Mouse (Mus musculus): ENCODE results near the gene Arhgef40.

Arhgef40 gene

DNA sequence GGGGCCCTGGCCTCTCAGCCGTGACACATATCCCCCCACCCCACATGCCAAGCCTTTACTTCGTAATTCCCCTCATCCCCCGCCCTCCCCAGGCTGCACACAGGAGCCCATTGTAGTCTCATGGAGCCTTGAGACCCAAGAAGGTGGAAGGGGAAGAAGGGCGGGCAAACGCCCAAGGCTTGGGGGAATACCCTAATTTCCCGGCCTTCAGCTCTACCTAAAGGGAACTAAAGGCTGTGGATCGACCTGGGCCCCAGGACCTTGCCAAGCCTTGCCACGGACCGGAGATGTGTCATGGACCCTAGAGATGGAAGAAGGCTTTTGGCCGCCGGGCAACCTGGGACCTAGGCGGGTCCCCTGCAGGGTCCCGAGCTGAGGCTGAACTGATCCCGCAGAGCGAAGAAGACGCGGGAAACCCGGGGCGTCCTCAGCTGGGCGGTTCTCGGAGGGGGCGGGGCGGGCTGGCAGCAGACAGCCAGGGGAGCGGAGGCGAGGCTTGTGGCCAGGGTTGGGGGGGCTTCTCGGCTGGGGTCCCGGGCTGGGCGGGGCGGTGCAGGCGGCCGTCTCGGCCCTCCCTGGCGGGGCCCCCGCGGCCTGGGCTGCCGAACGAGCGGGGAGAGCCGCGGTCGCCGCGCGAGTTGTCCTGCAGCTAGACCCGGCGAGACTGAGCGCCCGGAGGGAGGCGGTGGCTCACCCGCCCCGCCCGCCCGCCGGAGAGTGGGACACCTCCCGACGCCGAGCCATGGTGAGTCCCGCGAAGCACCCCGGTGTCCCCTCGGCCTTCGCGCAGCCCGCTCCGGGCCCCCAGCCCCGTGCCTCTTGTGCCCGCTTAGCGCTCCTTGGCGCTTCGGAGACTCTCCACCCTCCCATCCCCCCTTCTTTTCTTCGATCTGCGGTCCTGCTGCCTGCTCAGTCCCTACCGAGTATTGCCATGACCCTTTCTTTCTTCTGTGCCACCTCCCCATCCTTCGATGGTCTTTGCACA is at the start of gene Arhgef40:
Arhgef40 (plus strand) TSS at position 473 of the 985 bp plus-strand sequence.
- DNase-seq: peak; percentile 91

- no peak for DNase-seq
Observed at GRCm38 (mm10) chr14:51939005-51939404, 45.5 kb upstream of the Arhgef40 start.

- DNase-seq: peak; percentile 65
Observed at GRCm38 (mm10) chr14:51940944-51941560, 43.5 kb upstream of the Arhgef40 start.

DNA sequence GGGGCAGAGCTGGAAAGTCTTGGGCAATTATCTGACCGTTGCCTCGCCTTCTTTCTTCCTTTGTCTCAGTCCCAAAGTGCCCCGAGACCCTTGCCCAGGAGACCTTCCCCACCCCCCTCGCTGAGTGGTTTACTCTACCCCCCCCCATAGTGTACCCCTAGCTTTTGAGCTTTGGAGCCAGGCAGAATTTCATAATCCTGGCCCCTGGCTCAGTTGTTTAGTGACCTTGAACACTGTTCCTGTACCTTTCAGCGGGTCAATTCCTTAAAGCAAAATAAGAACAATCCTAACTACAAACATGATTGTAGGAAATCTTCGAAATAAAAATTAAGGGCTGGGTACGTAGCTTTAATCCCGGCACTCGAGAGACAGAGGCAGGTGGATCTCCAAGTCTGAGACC is 42.9 kb upstream of the Arhgef40 start:
- DNase-seq: no peak

GRCm38 (mm10) chr14:51942236-51942635 is 42.3 kb upstream of the Arhgef40 start:
- no peak for DNase-seq

DNA sequence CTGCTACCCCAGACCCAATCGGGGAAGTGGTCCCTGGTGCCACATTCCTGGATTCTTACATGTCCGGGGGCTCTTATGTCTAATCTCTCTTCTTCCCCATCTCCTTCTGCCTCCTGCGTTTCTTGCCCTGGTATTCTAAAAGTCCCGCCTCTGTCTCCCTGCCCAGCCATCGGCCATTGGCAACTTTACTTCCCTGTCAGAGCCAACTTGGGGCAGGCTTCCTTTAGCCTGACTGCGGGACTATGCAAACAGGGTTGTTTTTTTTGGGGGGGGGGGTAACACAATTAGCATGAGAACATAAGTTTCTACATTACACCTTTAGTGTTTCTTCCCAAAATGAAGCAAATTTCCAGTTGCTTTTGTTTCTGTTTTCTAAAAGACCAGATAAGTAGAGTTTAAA is 41.2 kb upstream of the Arhgef40 start:
- DNase-seq: no peak

DNA sequence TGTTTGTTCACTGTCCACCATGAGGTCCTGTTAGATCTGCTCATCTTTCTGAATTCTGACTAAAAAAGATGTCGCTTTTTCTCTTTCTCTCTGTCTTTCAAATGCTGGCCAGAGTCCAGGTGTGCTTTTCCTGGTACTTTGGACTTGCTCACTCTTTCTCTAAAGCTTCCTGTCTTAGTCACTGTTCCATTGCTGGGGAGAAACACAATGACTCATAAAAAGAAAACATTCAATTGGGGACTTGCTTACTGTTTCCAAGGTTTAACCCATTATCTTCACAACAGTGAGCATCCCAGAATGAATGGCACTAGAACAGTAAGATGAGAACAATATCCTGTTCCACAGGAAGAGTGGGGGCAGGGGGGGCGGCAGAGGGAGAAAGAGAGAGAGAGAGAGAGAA is 24.2 kb upstream of the Arhgef40 start:
- no peak for DNase-seq

- no peak for DNase-seq
Observed at GRCm38 (mm10) chr14:51967400-51967799, 17.1 kb upstream of the Arhgef40 start.

GRCm38 (mm10) chr14:51979252-51979651 is 5.3 kb upstream of the Arhgef40 start:
- no peak for DNase-seq

DNA sequence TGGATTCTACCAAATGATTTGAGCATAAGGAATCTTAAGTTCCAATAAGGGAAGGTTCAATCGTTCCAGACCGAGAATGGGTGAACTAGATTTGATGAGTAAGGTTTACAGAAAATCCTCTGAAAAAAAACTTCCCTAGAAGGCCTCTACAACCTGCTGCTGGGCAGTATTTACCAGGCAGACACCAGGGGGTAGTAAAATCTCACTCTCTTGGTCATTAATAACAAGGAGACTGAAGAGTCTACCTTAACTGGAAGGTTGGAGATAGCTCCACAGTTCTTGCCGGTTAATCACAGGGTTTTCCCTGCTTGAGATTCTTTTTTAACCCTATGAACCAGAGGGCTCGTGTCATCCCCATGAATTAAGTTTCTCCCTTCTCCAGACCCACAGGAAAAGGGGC is 1.3 kb upstream of the Arhgef40 start:
- DNase-seq: no peak

GRCm38 (mm10) chr14:51983855-51984246 is 668 bp upstream of the Arhgef40 start:
- no peak for DNase-seq

DNA sequence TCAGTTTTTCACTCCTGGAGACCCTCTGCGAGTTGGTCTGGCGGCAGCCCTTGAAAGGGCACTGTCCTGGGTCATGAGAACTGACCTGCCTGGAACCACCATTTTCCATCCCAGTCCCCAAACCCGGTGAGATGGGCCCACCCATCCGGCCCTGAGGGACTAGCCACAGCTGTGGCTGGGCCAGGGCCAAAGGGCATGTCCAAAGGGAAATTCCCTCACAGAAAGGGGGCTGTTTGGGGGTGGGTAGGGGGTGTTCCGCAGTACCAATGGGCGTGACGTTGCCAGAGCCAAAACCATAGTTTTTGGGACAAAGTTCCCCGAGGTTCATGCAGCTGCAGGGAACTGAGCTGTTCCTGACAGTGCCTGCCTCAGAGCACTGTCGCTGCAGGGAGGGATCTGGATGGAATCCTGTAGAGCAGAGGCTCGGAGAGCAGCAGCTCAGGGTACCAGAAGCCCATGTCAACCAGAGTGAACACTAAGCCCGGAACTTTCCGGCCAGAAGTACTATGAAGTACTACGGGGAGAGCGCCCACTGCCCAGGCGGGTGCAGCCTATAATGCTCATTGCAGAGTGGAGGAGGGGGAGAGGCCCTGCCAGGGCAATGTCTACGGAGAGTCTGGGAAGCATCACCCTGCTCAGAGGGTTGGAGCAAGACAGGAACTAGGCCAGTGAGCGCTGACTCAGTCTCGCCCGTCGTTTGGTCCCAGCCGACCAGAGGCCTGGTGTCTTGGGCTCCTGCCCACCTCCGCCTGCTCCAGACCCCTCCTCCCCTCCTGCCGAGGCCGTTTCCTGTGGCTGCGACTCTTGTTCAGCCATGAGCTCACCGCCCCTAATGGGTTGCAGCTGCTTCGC is 1.0 kb downstream of the Arhgef40 start:
- DNase-seq: peak; percentile 87

DNA sequence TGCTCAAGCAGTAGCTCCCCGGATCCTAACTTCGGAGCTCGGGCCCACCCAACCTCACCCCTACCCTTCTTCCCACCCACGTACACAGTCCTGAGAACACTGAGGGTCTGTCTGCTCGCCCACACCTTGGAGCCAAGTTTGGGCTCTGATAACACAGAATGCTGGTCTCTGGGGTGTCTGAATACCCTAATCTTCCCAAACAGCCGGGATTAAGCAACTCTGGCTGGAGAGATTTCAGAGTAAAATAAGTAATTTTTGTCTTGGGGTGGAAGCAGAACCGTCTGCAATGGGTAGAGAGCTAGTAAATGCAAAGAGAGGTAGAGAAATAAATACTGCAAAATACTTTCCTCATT is 1.6 kb downstream of the Arhgef40 start:
- DNase-seq: no peak

DNA sequence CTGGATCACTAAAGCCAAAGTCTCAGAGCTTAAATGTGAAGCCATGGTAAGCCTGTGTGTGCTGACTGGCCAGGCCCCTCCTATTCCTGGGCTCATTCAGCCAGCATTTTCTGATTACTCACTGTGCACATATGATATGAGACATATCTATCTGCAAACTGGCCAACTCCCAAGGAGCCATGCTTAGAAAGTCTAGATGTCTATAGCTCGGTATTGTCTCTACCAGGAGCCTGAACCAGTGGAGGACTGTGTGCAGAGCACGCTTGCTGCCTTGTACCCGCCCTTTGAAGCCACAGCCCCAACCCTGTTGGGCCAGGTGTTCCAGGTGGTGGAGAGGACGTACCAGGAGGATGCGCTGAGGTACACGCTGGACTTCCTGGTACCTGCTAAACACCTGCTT is 2.7 kb downstream of the Arhgef40 start:
- no peak for DNase-seq

DNA sequence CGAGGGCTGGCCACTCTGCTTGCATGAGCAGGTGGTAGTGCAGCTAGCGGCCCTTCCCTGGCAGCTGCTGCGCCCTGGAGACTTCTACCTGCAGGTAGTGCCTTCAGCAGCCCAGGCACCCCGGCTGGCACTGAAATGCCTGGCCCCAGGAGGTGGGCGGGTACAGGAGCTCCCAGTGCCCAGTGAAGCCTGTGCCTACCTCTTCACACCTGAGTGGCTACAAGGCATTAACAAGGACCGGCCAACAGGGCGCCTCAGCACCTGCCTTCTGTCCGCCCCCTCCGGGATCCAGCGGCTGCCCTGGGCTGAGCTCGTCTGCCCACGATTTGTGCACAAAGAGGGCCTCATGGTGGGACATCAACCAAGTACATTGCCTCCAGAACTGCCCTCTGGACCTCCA is 4.2 kb downstream of the Arhgef40 start:
- DNase-seq: peak; percentile 81

DNA sequence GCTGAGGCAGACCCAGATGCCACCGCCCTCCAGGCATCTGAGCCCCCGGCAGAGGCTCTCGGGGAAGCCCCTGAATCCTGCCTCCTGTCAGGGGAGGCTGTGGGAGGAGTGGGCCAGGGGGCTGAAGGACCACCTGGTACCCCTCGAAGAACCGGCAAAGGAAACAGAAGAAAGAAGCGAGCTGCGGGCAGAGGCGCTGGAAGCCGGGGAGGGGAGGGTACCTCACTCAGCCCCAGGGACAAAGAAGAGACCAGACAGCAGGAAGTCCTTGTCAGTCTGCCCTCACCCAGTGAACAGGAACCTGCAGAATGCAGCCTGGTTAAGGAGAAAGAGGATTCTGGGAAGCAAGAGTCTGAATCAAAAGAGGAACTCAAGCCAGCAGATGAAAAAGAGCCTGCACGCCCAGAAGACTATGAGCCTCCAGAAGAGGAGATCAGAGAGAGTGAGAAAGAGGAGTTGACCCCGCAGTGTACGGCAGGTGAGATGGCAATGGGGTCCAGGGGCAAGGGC is 5.0 kb downstream of the Arhgef40 start:
- no peak for DNase-seq

DNA sequence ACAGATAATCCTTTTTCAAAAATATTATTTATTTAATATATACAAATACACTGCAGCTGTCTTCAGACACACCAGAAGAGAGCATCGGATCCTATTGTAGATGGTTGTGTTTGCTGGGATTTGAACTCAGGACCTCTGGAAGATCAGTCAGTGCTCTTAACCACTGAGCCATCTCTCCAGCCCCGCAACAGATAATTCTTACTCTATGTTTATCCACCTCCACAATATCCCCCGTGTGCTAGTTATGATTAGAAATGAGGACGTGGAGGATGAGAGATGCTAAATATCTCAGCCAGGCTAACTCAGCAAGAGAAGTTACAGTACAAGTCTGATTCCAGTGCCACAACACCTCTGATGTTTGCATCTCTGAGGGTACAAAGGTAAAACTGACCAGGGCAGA is 9.9 kb downstream of the Arhgef40 start:
- DNase-seq: no peak

GRCm38 (mm10) chr14:51995219-51995871 is 10.8 kb downstream of the Arhgef40 start:
- DNase-seq: no peak

DNA sequence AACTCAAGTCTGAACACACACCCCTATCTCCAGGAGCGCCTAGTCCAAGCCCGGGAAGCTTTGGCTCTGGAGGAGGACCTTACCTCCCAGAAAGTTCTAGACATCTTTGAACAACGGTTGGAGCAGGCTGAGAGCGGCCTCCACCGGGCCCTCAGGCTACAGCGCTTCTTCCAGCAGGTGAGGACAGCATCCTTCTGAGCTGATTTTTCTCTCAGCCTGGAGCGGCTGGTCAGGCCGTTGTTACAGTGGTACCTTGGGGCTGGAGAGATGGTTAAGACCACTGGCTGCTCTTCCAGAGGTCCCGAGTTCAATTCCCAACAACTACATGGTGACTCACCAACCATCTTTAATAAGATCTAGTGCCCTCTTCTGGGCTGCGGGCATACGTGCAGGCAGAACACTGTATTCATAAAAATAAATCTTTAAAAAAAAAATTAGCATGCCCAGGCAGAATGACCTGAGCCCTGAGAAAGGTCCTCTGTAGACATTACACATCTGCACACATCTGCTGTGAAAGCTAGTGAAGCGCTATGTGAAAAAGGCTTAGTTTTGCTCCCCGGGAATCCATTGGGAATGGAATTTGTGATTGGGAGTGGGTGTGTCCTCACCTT is 11.8 kb downstream of the Arhgef40 start:
- DNase-seq: no peak

GRCm38 (mm10) chr14:51996866-51997265 is 12.3 kb downstream of the Arhgef40 start:
- no peak for DNase-seq

DNA sequence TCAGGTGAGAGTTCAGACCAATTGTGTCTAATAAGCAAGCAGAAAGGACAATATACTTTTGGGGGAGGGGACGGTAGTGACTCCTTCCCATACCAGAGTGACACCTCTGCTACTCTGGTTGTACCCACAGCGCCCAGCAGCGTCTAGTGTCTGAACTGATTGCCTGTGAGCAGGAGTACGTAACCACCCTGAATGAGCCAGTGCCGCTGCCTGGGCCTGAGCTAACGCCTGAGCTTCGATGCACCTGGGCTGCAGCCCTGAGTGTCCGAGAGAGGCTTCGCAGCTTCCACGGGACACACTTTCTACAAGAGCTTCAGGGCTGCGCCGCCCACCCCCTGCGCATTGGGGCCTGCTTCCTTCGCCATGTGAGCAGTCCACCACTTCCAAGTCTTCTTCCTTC is 13.0 kb downstream of the Arhgef40 start:
- no peak for DNase-seq

- DNase-seq: no peak
Observed at GRCm38 (mm10) chr14:52003981-52004495, 19.5 kb downstream of the Arhgef40 start.

Measured in kidney, postnatal 14 days (tissue).